Mouse (Mus musculus) lung, postnatal 10 days (tissue): Measurements from ENCODE around the gene Trpm1.

Experiments
- DNase-seq: peaks from one replicate; pipeline ENCODE4 v3.0.0; 2021

The Trpm1 gene

DNA sequence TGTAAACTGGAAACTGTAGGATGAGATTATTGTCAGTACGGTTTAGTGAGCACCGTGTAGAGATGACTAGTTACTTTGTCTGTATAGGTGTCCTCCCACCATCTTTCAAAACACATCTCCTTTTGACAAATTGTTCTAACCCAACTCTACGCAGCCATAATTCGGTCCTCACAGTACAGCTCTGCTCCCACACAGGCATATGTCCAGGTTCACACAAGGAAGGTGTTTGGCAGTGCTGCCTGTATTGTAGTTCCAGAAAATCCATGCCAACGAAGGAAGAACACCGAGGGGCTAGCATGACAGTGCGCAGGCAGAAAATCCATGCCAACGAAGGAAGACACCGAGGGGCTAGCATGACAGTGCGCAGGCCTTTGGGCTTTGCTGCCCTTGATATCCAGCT lies 138.1 kb downstream of the Trpm1 start:
- no peak for DNase-seq

- DNase-seq = peak; percentile 50
Observed at GRCm38 (mm10) chr7:64296286-64297010, 142.8 kb downstream of the Trpm1 start.

DNA sequence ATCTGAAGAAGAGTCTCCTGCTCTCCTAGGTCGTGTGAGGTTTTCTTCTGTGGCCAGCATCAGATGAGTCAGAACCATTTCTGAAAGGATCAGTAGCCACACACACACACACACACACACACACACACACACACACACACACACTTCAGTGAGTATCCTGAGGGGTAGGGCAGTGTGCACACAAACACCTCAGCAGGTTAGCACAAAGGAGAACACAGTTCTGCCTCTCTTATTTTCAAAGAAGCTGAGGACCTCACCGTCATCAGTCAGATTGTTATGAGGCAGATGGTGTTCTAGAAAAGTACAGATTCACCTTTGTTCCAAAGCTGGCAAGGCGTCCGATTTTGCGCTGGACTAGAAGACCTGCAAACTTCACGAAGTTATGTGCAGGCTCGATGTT lies 156.6 kb downstream of the Trpm1 start:
- DNase-seq = no peak

DNA sequence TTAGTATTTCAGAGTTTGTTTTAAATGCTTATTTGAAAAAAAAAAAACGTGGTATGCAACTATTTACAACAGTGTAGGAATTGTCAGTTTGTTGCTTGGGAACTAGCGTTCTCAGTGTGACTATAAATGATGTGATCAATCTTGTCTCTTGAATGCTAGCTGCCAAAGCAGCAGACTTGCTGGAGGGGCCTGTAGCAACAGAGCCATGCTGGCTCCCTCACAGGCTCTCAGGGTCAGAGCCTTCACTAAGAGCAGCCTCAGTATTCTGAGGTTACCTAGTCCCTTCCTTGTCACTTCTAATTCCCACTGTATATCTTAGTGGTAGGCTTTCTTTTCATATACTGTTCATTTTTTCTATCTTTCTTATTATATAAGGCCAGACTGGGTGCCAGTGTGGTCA lies 157.1 kb downstream of the Trpm1 start:
- DNase-seq = no peak

- no peak for DNase-seq
Observed at GRCm38 (mm10) chr7:64312811-64313210, 159.2 kb downstream of the Trpm1 start.
